Mouse (Mus musculus): ENCODE data around the gene Sigmar1. TPM values are rescaled to one million over a fixed set of nuclear protein-coding genes. Genes with fewer than 3 reads are reported as not detected.
"Not testable (repeated sequence)": the region's sequence is repeated elsewhere in the genome, so short reads cannot be mapped to it uniquely, and the experiment has no call there.

The Sigmar1 gene
- 44.1 and 48.4 TPM in 2 replicates for polyA plus RNA-seq (2012; ENCODE audit: insufficient read depth, insufficient read length, missing spikeins)

DNA sequence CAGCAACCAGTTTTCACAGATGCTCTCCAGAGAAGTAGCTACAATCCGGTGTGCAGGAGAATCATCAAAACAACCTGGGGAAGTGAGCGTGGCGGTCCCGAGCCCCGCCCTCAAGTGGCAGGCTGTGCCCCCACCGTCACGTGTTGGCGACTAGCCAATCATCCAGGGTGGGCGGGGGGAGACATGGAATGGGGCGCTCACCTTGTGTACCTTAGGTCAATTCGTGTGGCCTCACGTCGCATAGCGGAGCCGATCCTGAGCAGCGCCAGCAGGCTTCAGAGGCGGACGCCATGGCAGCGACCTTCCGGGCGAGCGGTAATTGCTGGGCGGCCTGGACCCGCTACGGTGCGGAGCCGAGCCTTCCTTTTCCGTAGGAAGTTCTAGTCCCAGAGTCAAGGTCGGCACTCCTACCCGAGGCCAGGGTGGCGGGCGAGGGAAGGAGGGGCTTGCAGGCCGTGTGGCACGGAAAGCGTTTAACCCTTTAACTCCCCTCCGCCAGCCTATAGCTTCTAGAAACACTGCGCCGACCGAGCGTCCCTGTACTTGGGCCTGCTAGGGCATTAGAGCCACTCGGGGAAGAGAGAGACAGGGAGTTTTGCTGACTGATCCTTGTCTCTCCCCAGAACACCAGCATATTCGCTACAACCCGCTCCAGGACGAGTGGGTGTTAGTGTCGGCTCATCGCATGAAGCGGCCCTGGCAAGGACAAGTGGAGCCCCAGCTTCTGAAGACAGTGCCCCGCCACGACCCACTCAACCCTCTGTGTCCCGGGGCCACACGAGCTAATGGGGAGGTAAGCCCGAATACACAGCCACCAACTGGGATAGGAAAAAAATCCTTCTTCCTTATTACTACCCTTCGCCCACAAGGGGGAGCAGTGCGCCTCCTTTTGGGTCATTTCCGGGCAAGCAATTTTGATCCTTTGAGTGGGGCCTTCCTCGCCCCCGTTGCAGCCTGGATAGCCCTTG is at the start of gene Sigmar1:
Gene Sigmar1, minus strand, starts transcription at position 820 of the 968 bp plus-strand sequence.
- peaks cover 3% of the 10 kb centered on the region; the same call in 1 of the 2 replicates for H3K4me1 ChIP-seq (ENCODE audit: control insufficient read depth, insufficient read depth, insufficient read length, low read length)
- peak within 1 kb of the TSS; percentile 90 for H3K27ac ChIP-seq (replicated peaks; ENCODE audit: low read depth, low read length)
- peak within 1 kb of the TSS; percentile 81 for H3K4me3 ChIP-seq (ENCODE audit: insufficient read depth, low read depth, low read length)

GRCm38 (mm10) chr4:41783197-41783596 is 27.2 kb upstream of the Sigmar1 start:
- not testable (repeated sequence) for H3K27ac ChIP-seq (replicated peaks; ENCODE audit: low read depth, low read length); H3K4me1 ChIP-seq (ENCODE audit: control insufficient read depth, insufficient read depth, insufficient read length, low read length); H3K4me3 ChIP-seq (ENCODE audit: insufficient read depth, low read depth, low read length)

DNA sequence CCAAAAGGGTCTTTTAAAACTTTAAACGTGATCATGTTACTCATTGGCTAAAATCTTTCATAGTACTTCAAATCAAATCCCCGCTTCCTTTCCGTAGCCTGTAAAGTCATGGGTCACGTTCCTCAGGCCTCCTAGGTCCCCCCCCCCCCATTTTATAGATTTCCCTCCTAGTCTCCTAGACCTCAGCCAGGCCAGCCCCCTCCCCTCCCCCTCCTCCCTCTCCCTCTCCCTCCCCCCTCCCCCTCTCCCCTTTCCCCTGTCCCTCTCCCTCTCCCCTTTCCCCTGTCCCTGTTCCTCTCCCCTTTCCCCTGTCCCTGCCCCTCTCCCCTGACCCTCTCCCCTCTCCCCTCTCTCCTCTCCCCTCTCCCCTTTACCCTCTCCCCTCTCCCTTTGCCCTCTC is 26.8 kb upstream of the Sigmar1 start:
- H3K4me3 ChIP-seq (ENCODE audit: insufficient read depth, low read depth, low read length); H3K4me1 ChIP-seq (ENCODE audit: control insufficient read depth, insufficient read depth, insufficient read length, low read length); H3K27ac ChIP-seq (replicated peaks; ENCODE audit: low read depth, low read length): not testable (repeated sequence)

DNA sequence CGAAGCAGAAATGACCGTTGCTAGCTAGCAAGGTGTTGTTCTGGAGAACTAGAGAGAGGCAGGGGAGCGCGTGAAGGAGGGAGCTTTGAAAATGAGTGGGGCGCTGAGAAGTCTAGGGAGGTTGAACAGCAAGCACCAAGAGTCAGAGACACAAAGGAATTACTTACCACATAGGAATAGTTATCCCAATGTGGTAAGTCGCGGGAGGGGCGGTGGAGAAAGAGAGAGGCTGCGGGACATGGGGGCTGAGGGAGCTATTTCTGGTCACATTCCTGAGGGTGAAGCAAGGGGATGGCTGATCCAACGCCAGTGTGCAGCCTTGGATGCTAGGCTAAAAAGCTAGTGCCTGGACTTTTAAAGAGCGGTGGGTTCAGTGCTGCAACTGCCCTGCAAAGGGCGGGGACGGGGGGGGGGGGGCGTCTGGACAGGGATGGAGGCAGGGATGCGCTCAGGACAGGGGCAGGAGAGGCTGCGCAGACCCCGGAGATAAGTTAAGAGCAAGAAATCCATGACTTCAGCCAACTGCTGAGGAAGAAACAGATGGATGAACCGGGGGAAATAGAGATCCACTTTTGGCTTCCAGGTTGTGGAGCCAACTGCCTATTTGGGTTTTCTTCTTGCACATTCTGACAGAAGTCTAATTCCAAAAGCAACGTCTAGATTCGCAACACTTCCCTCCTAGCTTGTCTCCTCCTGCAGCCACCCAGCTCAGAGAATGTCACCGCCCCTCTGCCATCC is 26.0 kb upstream of the Sigmar1 start:
- H3K4me3 ChIP-seq (ENCODE audit: insufficient read depth, low read depth, low read length); H3K27ac ChIP-seq (replicated peaks; ENCODE audit: low read depth, low read length); H3K4me1 ChIP-seq (ENCODE audit: control insufficient read depth, insufficient read depth, insufficient read length, low read length): not testable (repeated sequence)

GRCm38 (mm10) chr4:41781271-41781670 is 25.3 kb upstream of the Sigmar1 start:
- H3K4me1 ChIP-seq (ENCODE audit: control insufficient read depth, insufficient read depth, insufficient read length, low read length); H3K4me3 ChIP-seq (ENCODE audit: insufficient read depth, low read depth, low read length); H3K27ac ChIP-seq (replicated peaks; ENCODE audit: low read depth, low read length): not testable (repeated sequence)

GRCm38 (mm10) chr4:41775840-41776239 is 19.9 kb upstream of the Sigmar1 start:
- H3K4me1 ChIP-seq (ENCODE audit: control insufficient read depth, insufficient read depth, insufficient read length, low read length); H3K27ac ChIP-seq (replicated peaks; ENCODE audit: low read depth, low read length); H3K4me3 ChIP-seq (ENCODE audit: insufficient read depth, low read depth, low read length): not testable (repeated sequence)

DNA sequence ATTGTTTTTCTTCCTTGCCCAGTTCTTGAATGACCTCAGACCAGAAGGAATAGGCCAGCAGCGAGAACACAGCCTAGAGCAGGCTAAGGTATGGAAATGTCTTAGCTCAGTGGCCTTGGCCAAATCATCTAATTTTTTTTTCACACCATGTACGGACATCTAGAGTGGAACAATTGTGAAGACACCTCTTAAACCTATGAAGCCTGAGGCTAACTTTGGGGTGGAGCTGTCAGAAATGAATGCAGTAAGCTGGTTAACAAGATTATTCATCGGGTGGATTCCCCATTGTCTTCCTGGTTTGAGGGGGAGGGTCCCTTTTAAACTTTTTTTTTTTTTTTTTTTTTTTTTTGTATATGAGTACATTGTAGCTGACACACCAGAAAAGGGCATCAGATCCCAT is 18.5 kb upstream of the Sigmar1 start:
- Histone ChIP-seq H3K4me3 (ENCODE audit: insufficient read depth, low read depth, low read length) (peak overlapping the region; percentile 18; the same call in 1 of the 2 replicates), H3K27ac (replicated peaks; ENCODE audit: low read depth, low read length) (peak overlapping the region; percentile 78)
- not testable (repeated sequence) for H3K4me1 ChIP-seq (ENCODE audit: control insufficient read depth, insufficient read depth, insufficient read length, low read length)

DNA sequence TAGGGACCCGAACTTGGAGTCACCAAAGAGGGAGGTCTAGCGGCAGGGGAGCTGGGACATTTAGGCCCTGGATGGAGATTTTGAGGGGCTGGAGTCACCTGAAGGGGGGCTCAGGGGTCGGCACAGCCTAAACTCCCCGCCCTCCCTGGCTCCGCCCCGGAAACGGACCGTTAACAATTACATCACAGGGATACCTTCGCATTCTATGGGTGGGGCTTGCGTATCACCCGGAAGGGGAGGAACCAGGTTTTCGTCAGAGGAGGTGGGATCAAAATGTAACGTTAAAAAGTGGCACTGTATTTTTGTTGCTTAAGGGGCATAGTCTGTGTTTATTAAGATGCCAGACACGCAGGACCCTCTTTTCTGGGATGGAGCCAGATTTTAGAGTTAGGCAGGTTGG is 18.0 kb upstream of the Sigmar1 start, which contains the start of gene Ccl27a:
Gene Ccl27a, minus strand, starts transcription at position 246 of the 400 bp plus-strand sequence.
- peak within 1 kb of the TSS; percentile 90 for H3K27ac ChIP-seq (replicated peaks; ENCODE audit: low read depth, low read length)
- H3K4me1 ChIP-seq (ENCODE audit: control insufficient read depth, insufficient read depth, insufficient read length, low read length): not testable (repeated sequence)
- peak within 1 kb of the TSS; percentile 62 for H3K4me3 ChIP-seq (ENCODE audit: insufficient read depth, low read depth, low read length)

GRCm38 (mm10) chr4:41773502-41773901 is 17.5 kb upstream of the Sigmar1 start:
- H3K27ac ChIP-seq (replicated peaks; ENCODE audit: low read depth, low read length): peak overlapping the region; percentile 90
- H3K4me1 ChIP-seq (ENCODE audit: control insufficient read depth, insufficient read depth, insufficient read length, low read length): not testable (repeated sequence)

GRCm38 (mm10) chr4:41772946-41773345 is 17.0 kb upstream of the Sigmar1 start:
- H3K4me1 ChIP-seq (ENCODE audit: control insufficient read depth, insufficient read depth, insufficient read length, low read length): not testable (repeated sequence)
- Histone ChIP-seq H3K4me3 (ENCODE audit: insufficient read depth, low read depth, low read length) (peak overlapping the region; percentile 59), H3K27ac (replicated peaks; ENCODE audit: low read depth, low read length) (peak overlapping the region; percentile 31)

More at GRCm38 (mm10) chr4:41773502-41773901, 17.5 kb upstream of the Sigmar1 start:
- H3K4me3 ChIP-seq (ENCODE audit: insufficient read depth, low read depth, low read length): peak overlapping the region; percentile 62

DNA sequence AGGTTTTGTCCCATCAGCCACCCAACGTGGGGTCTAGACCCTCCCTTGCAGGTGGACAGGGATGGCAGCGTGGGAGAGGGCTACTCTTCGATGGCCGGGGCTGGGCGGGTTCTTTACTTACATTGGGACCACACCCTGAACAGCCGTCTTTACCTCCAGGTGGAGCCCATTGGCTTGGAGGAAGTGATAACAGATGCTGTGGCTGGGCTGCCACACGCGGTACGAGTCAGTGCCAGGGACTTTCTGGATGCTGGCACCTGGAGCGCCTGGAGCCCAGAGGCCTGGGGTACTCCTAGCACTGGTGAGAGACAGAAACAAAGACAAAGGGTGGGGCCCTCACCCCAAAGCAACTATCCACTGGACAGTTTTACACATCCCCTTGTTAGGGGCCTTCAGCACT is 11.3 kb upstream of the Sigmar1 start:
- not testable (repeated sequence) for H3K4me1 ChIP-seq (ENCODE audit: control insufficient read depth, insufficient read depth, insufficient read length, low read length); H3K4me3 ChIP-seq (ENCODE audit: insufficient read depth, low read depth, low read length); H3K27ac ChIP-seq (replicated peaks; ENCODE audit: low read depth, low read length)

DNA sequence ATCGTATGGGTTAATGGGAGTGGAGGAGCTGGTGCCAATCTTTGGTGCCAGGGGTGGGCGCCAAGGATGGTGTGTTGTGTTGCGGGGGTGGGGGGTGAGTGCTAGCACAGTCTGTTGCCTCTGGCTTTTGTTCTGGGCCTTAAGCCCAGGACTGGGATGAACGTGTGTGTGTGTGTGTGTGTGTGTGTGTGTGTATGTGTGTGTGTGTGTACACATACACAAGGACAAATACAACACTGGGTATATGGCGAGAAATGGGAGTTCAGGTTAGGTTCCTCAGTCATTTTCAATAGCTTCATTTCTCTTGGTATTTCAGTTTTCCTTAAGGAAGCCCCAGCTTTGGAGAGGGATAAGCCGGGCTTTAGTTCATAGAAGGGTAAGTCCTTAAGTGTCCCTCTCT is 7.2 kb upstream of the Sigmar1 start:
- H3K4me1 ChIP-seq (ENCODE audit: control insufficient read depth, insufficient read depth, insufficient read length, low read length); H3K27ac ChIP-seq (replicated peaks; ENCODE audit: low read depth, low read length); H3K4me3 ChIP-seq (ENCODE audit: insufficient read depth, low read depth, low read length): not testable (repeated sequence)

DNA sequence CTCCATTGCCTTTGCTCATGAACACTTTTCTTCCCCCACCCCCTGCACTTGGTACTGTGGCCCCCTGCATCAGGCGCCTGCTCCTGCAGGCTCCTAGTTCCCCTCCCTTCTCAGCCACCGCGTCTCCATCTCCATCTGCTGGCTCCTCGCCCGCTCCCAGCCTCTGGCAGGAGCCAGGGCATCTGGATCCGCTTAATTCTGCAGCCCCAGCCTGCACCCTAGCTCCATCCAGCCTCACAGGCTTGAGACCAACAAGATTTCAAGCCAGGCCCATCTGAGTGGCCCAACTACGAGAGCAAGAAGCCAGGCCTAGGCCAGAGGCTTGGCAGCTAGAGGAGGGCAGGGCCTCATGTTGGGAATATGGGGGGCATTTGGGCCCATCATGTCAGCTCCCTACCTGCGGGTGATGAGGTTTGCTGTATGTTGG is 6.7 kb upstream of the Sigmar1 start:
- H3K4me3 ChIP-seq (ENCODE audit: insufficient read depth, low read depth, low read length): 0 out of 2 replicates have a peak overlapping the region, but pooled peaks have one; percentile 7
- not testable (repeated sequence) for H3K4me1 ChIP-seq (ENCODE audit: control insufficient read depth, insufficient read depth, insufficient read length, low read length); H3K27ac ChIP-seq (replicated peaks; ENCODE audit: low read depth, low read length)

GRCm38 (mm10) chr4:41762099-41762687 is 6.2 kb upstream of the Sigmar1 start:
- Histone ChIP-seq H3K4me3 (ENCODE audit: insufficient read depth, low read depth, low read length) (0 out of 2 replicates have a peak overlapping the region, but pooled peaks have one; percentile 7), H3K27ac (replicated peaks; ENCODE audit: low read depth, low read length) (no peak overlapping the region), H3K4me1 (ENCODE audit: control insufficient read depth, insufficient read depth, insufficient read length, low read length) (peaks cover 7% of the 10 kb centered on the region)

GRCm38 (mm10) chr4:41761680-41762079 is 5.7 kb upstream of the Sigmar1 start:
- no peak overlapping the region for H3K27ac ChIP-seq (replicated peaks; ENCODE audit: low read depth, low read length)
- H3K4me1 ChIP-seq (ENCODE audit: control insufficient read depth, insufficient read depth, insufficient read length, low read length): peaks cover 7% of the 10 kb centered on the region
- H3K4me3 ChIP-seq (ENCODE audit: insufficient read depth, low read depth, low read length): peak overlapping the region; percentile 63; the same call in 1 of the 2 replicates
